Mouse (Mus musculus) kidney, embryonic 16.5 days (tissue): ENCODE data around the gene Dpy30. TPM values are rescaled to one million over a fixed set of nuclear protein-coding genes. Genes with fewer than 3 reads are reported as not detected.

Experiments used
- ATAC-seq: fragments of 200-750 bp; cut with Nextera tagmentation; 2 replicates; pipeline ENCODE4 v1.8.0; 2017; ENCODE audit warnings: moderate TSS enrichment; ENCODE audit not compliant: low FRiP score, low TSS enrichment
- H3K27ac ChIP-seq: fragments of 300-500 bp; sonication (generic); 2 replicates; pipeline ENCODE4 v1.5.1; 2014; ENCODE audit warnings: low read length
- H3K27me3 ChIP-seq: fragments of 300-500 bp; sonication (generic); 2 replicates; pipeline ENCODE4 v1.6.1; 2014; ENCODE audit warnings: low read length, control low read depth, mixed read lengths; ENCODE audit not compliant: insufficient read depth
- H3K36me3 ChIP-seq: fragments of 300-500 bp; sonication (generic); 2 replicates; pipeline ENCODE4 v1.6.1; 2014; ENCODE audit warnings: low read length, control low read depth, mixed read lengths; ENCODE audit not compliant: insufficient read depth
- H3K4me1 ChIP-seq: fragments of 300-500 bp; sonication (generic); 2 replicates; pipeline ENCODE4 v1.6.1; 2014; ENCODE audit warnings: low read length, control low read depth, mixed read lengths; ENCODE audit not compliant: insufficient read depth
- H3K4me2 ChIP-seq: fragments of 300-500 bp; sonication (generic); replicated peaks from 2 replicates; pipeline ENCODE4 v1.6.1; 2014; ENCODE audit warnings: low read depth, low read length
- H3K4me3 ChIP-seq: fragments of 300-500 bp; sonication (generic); 2 replicates; pipeline ENCODE4 v1.5.1; 2014; ENCODE audit warnings: mild to moderate bottlenecking, low read length
- H3K9ac ChIP-seq: fragments of 300-500 bp; sonication (generic); replicated peaks from 2 replicates; pipeline ENCODE4 v1.6.1; 2014; ENCODE audit warnings: low read length
- H3K9me3 ChIP-seq: fragments of 300-500 bp; sonication (generic); 2 replicates; pipeline ENCODE4 v1.6.1; 2016; ENCODE audit warnings: low read length, control low read depth
- WGBS: fragments of 180-500 bp; shearing (Covaris S2); extraction: QIAGEN DNeasy Blood & Tissue Kit; methylation state at CpG from one replicate; pipeline ENCODE4 v1.1.7; 2014; 5-methylcytosine and 5-hydroxymethylcytosine counted together
- polyA plus RNA-seq: library from polyadenylated mRNA; unstranded; fragments of >200 nt; fragmentation: Nextera tagmentation; extraction: Ambion mirVana; gene quantifications from 2 replicates; pipeline ENCODE4 v1.2.1, GENCODE M21; 2015

Dpy30 gene
- polyA plus RNA-seq, 1 experiment from 2014 or later, result 215 TPM

DNA sequence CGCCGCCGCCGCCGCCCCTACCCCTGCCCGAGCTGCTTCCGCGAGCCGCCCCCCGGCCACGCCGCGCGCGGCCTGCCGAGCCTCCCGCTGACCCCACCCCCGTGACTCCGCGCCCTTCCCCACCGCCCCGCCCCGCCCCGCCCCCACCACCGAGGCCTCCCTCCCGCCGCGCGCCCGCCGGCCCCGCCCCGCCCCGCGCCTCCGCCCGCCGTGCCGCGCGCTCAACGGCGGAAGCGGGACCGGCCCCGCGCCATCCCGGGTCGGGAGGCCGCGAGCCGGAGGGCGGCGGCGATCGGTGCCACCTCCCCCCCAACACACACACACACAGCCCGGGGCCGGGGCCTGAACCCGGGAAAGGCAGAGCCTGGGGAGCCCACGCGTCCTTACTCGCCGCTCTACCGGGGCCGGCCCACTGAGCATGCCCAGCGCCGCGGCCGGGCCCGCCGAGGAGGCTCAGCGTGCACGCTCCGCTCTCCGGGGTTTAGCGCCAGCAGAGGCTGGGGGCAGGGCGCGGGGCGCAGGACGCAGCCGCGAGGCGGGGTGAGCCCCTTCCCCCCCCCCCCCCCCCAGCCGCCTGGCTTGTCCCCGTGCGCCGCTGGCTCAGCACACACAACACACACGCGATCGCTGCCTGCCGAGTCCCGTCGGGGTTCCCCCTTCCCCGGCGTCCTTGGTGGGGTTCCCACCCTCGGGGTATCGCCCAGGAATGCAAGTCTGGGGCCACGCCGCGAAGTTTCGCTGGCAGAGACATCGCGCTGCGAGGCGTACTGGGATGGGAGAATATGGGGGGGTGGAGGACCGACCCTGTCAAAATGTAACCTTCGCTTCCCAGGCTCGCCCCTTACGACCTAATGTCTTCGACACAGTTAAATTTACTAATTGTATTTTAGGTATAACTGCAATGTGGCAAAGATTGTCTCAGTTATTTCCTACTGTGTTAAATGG is 28.4 kb downstream of the Dpy30 start, which contains the start of gene Memo1:
Gene Memo1, minus strand, starts transcription at position 496 of the 945 bp plus-strand sequence.
- ATAC-seq, result peak; percentile 92
- peaks cover 7% of the 10 kb centered on the region for H3K36me3 ChIP-seq

DNA sequence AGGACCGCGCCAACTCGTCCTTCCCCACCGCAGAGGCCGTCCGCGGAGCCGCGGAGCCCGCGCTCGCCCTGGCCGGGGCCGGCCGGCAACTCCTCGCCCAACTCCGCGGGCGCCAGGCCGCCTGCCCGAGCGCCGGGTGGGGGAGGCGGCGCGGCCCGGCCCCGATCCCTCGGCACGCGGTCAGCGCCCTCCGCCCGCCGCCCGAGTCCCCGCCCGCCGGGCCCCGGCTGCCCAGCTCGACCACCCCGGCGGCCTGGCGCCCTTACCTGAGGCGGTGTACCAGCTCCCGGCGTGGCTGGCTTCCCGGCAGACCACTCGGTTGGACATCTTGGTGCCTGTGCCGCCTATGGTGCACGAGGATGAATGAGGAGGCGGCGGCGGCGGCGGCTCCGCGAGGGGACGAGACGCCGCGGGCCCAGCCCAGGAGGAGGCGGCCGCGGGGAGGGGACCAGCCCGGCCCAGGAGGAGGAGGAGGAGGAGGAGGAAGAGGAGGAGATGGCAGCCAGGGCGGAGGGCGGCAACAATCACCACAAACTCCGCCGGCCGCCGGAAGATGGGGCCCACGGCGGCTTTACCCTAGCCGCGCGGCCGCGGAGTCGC is 29.2 kb downstream of the Dpy30 start:
- ATAC-seq, result peak; percentile 91
- peaks cover 7% of the 10 kb centered on the region for H3K36me3 ChIP-seq
- no peaks in the 10 kb centered on the region for H3K27me3 ChIP-seq

More for the DNA sequence above, 28.4 kb downstream of the Dpy30 start, which contains the start of gene Memo1:
- peak within 1 kb of the TSS; percentile 87 for H3K4me2 ChIP-seq
- WGBS, result under 1% methylated on average over 24 of the region's 110 CpGs
- H3K4me3 ChIP-seq, result peak within 1 kb of the TSS; percentile 89
- H3K9ac ChIP-seq, result peak within 1 kb of the TSS; percentile 96
- peaks cover 14% of the 10 kb centered on the region for H3K4me1 ChIP-seq
- no peaks in the 10 kb centered on the region for H3K9me3 ChIP-seq
- peak within 1 kb of the TSS; percentile 99 for H3K27ac ChIP-seq
- no peaks in the 10 kb centered on the region for H3K27me3 ChIP-seq

DNA sequence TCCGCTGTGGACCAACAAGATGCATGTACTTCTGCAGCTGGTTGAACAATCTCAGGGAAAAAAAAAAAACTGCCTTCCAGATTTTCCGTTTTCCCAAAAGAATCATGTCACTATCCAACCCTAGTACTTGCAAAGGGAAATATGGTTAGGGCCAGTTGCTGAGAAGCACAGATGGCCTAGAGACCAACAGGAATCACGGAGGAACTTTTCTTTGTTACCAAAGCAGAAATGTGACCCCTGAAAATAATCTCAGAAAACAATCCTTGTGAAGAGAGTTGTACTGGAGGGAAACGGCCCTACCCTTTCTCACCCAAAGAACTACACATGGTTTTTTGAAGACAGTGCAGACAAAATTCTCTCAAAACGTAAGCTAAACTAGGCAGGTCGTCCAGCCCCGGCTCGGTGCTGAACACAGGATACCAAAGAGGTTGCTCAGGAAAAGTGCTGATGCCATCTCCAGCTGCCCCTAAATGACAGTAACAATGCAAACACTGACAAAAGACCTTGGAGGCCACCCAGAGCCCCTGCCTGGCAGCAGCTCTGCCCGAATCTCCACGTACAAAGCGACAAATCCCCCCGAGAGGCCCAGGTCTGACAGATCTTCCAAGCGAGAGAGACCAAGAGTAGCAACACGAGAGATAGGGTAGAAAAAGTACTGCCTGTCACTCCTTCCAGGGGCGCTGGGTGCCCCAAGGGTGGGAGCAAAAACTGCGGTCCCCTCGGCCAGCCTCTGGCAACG is 29.9 kb downstream of the Dpy30 start:
- peaks cover 16% of the 10 kb centered on the region for H3K4me1 ChIP-seq
- no peaks in the 10 kb centered on the region for H3K27me3 ChIP-seq
- ATAC-seq, result no peak
- H3K4me2 ChIP-seq, result peak overlapping the region; percentile 61
- H3K9ac ChIP-seq, result peak overlapping the region; percentile 96
- H3K27ac ChIP-seq, result peak overlapping the region; percentile 99
- WGBS, result 1% methylated on average over 18 of the region's 18 CpGs
- peaks cover 3% of the 10 kb centered on the region for H3K36me3 ChIP-seq
- peak overlapping the region; percentile 89 for H3K4me3 ChIP-seq
- no peaks in the 10 kb centered on the region for H3K9me3 ChIP-seq

More for the DNA sequence above, 29.2 kb downstream of the Dpy30 start:
- WGBS, result under 1% methylated on average over 56 of the region's 80 CpGs
- Histone ChIP-seq H3K9ac (peak overlapping the region; percentile 96), H3K9me3 (no peaks in the 10 kb centered on the region), H3K4me1 (peaks cover 16% of the 10 kb centered on the region), H3K4me3 (peak overlapping the region; percentile 89), H3K4me2 (peak overlapping the region; percentile 61), H3K27ac (peak overlapping the region; percentile 99)

- H3K9me3 ChIP-seq, result 0 out of 2 replicates have a peak, but pooled peaks cover 5% of the 10 kb centered on the region
- H3K4me1 ChIP-seq, result peaks cover 16% of the 10 kb centered on the region
- WGBS, result 78% methylated on average over 4 of the region's 4 CpGs
Observed at GRCm38 (mm10) chr17:74291640-74292361, 31.9 kb downstream of the Dpy30 start.

DNA sequence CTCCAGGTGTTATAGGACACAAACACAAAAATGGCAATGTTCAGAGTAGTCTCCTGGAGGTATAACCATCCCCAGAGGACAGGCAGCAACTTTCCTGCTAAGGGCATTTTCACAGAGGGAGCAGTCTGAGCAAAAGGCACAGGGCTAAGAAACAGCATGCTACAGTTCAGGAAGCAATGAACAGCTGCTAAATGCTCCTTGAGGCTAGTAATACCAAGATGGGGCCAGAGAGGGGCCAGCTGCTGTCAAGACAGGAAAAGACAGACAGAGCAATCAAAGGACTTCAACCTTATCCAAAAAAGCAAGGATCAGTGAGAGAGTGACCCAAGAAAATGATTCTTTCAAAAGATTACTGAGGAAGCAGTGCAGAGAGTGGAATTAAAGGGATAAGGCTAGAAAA is 32.9 kb downstream of the Dpy30 start:
- Histone ChIP-seq H3K9me3 (0 out of 2 replicates have a peak, but pooled peaks cover 5% of the 10 kb centered on the region), H3K36me3 (0 out of 2 replicates have a peak, but pooled peaks cover 7% of the 10 kb centered on the region), H3K27ac (peak overlapping the region; percentile 38; the same call in 1 of the 2 replicates), H3K9ac (0 out of 2 replicates have a peak overlapping the region, but pooled peaks have one; percentile 26), H3K27me3 (no peaks in the 10 kb centered on the region), H3K4me3 (no peak overlapping the region), H3K4me1 (peaks cover 16% of the 10 kb centered on the region), H3K4me2 (no peak overlapping the region)
- ATAC-seq, result no peak

More at GRCm38 (mm10) chr17:74291640-74292361, 31.9 kb downstream of the Dpy30 start:
- Histone ChIP-seq H3K4me2 (no peak overlapping the region), H3K36me3 (0 out of 2 replicates have a peak, but pooled peaks cover 7% of the 10 kb centered on the region), H3K4me3 (no peak overlapping the region), H3K27ac (no peak overlapping the region), H3K9ac (no peak overlapping the region), H3K27me3 (no peaks in the 10 kb centered on the region)
- no peak for ATAC-seq

GRCm38 (mm10) chr17:74290198-74290597 is 33.5 kb downstream of the Dpy30 start:
- Histone ChIP-seq H3K4me2 (no peak overlapping the region), H3K27me3 (no peaks in the 10 kb centered on the region), H3K4me1 (peaks cover 16% of the 10 kb centered on the region), H3K36me3 (0 out of 2 replicates have a peak, but pooled peaks cover 7% of the 10 kb centered on the region), H3K9ac (no peak overlapping the region), H3K27ac (no peak overlapping the region), H3K9me3 (0 out of 2 replicates have a peak, but pooled peaks cover 5% of the 10 kb centered on the region), H3K4me3 (no peak overlapping the region)
- 67% methylated on average over 3 of the region's 3 CpGs for WGBS
- no peak for ATAC-seq

DNA sequence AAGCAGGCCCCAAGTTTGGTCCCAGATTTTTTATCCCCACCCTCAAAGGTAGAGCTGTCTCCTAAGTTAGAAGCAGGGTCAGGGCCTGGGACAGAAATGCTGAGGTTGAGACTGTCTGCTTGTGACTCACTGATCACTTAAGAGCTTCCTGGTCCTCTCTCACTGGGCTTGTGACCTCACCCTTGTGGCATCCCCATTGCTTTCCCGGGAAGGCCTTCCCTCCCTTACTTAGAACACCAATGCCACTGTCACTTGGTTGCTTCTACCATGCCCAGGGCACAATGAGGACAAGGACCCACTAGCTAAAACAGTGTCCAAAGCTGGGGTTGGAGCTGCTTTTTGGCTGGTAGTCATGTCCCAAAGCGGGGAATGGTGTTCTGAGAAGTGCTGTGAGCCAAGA is 35.1 kb downstream of the Dpy30 start:
- Histone ChIP-seq H3K4me2 (no peak overlapping the region), H3K36me3 (0 out of 2 replicates have a peak, but pooled peaks cover 7% of the 10 kb centered on the region), H3K9me3 (0 out of 2 replicates have a peak, but pooled peaks cover 5% of the 10 kb centered on the region), H3K4me3 (no peak overlapping the region), H3K27me3 (no peaks in the 10 kb centered on the region), H3K27ac (no peak overlapping the region), H3K4me1 (peaks cover 15% of the 10 kb centered on the region), H3K9ac (no peak overlapping the region)
- ATAC-seq, result no peak
- WGBS, result 96% methylated on average over 2 of the region's 2 CpGs

GRCm38 (mm10) chr17:74286140-74286730 is 37.5 kb downstream of the Dpy30 start:
- 0 out of 2 replicates have a peak, but pooled peaks cover 5% of the 10 kb centered on the region for H3K9me3 ChIP-seq
- H3K4me3 ChIP-seq, result no peak overlapping the region
- WGBS, result 65% methylated on average over 4 of the region's 4 CpGs
- H3K27me3 ChIP-seq, result no peaks in the 10 kb centered on the region
- no peak overlapping the region for H3K9ac ChIP-seq
- no peak overlapping the region for H3K27ac ChIP-seq
- ATAC-seq, result no peak
- 0 out of 2 replicates have a peak, but pooled peaks cover 7% of the 10 kb centered on the region for H3K36me3 ChIP-seq
- no peak overlapping the region for H3K4me2 ChIP-seq
- H3K4me1 ChIP-seq, result peaks cover 10% of the 10 kb centered on the region
